In the genomic region with DNA sequence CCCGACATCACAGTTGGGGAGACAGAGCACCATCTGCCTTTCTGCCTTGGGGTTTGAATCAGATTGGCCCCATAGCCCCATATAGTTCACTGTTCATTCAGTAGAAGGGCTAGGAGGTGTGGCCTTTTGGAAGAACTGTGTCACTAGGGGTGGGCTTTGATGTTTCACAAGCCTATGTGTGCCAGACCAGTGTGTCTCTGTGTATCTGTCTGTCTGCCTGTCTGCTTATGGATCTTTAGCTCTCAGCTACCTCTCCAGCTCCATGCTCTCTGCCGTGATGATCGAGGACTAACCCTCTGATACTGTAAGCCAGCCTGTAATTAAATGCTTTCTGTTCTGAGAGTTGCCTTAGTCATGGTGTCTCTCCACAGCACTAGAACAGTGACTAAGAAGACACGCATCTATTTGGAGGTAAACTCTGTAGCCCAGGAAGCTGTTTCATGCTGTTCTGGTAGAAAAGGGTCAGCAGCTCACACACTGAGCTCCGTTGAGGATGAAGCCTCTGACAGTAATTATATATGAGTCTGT, we compare ENCODE assay signal across 29 mouse cellular contexts. TPM values are rescaled to one million over a fixed set of nuclear protein-coding genes. Genes with fewer than 3 reads are reported as not detected.
DNase-seq lines count a peak whose midpoint lies in the region; ATAC-seq lines count a peak whose summit lies in the region.
"Had no signal": no experiment of that assay in that cellular context is flagged by ENCODE, and none has a peak within 500 bp of the region (broad histone marks: within the 10 kb centered on the region; RNA-seq: fewer than 3 reads in every experiment).

No protein-coding gene starts in this region.

- 73% methylated on average over 5 of the region's 5 CpGs for WGBS in hindbrain, embryonic 15.5 days
- 84% methylated on average over 5 of the region's 5 CpGs for WGBS in hindbrain, embryonic 12.5 days

- H3K4me1 ChIP-seq in hindbrain, embryonic 15.5 days (replicated peaks), result 0 out of 2 replicates have a peak, but pooled peaks cover 3% of the 10 kb centered on the region
- H3K4me1 ChIP-seq in hindbrain, embryonic 12.5 days, result peaks cover 6% of the 10 kb centered on the region; the same call in 1 of the 2 replicates
- H3K4me1 ChIP-seq in megakaryocyte, embryonic 14.5 days, result peaks cover 73% of the 10 kb centered on the region
- H3K4me1 ChIP-seq: limb, embryonic 15.5 days had no signal

- no peaks in the 10 kb centered on the region for H3K36me3 ChIP-seq in hindbrain, embryonic 15.5 days
- peaks cover 10% of the 10 kb centered on the region; the same call in 1 of the 2 replicates for H3K36me3 ChIP-seq in hindbrain, embryonic 12.5 days
- peaks cover 80% of the 10 kb centered on the region for H3K36me3 ChIP-seq in megakaryocyte, embryonic 14.5 days (replicated peaks; ENCODE audit: low read length)
- H3K36me3 ChIP-seq: embryonic facial prominence, embryonic 13.5 days; intestine, embryonic 15.5 days; limb, embryonic 15.5 days had no signal

- DNase-seq in 3T3-L1 (ENCODE audit: low read depth, low spot score), result peak; percentile 6
- peak; percentile 69 for DNase-seq in brain, adult 2 months (ENCODE audit: low read depth, low spot score)
- DNase-seq in cerebellum, adult 9-10 months, result no peak
- no peak for DNase-seq in gastrocnemius, postnatal 14 days
- DNase-seq: adrenal gland, adult 2 months; cerebellum, adult 8-10 months; gastrocnemius, postnatal 25 days; heart, postnatal 14 days; kidney, adult 8-10 months; layer of hippocampus, postnatal 36 days; lung, postnatal 14 days; retina, postnatal 1 day; spleen, adult 18-20 months had no signal

- intact Hi-C loops in gastrocnemius, postnatal 14 days (cut with DNase I; ENCODE audit: low total_unique reads), result no loop called here

- H3K4me3 ChIP-seq in hindbrain, embryonic 15.5 days, result no peak overlapping the region
- no peak overlapping the region for H3K4me3 ChIP-seq in hindbrain, embryonic 12.5 days
- peak overlapping the region; percentile 62 for H3K4me3 ChIP-seq in megakaryocyte, embryonic 14.5 days (replicated peaks)
- H3K4me3 ChIP-seq: embryonic facial prominence, embryonic 13.5 days; forebrain, embryonic 10.5 days; intestine, embryonic 15.5 days; limb, embryonic 10.5 days; limb, embryonic 15.5 days; midbrain, embryonic 12.5 days had no signal

- no peak overlapping the region for H3K27ac ChIP-seq in hindbrain, embryonic 15.5 days (replicated peaks)
- no peak overlapping the region for H3K27ac ChIP-seq in hindbrain, embryonic 12.5 days
- H3K27ac ChIP-seq: embryonic facial prominence, embryonic 13.5 days; forebrain, embryonic 10.5 days; hindbrain, embryonic 14.5 days; intestine, embryonic 15.5 days; limb, embryonic 10.5 days; limb, embryonic 15.5 days; liver, embryonic 14.5 days; midbrain, embryonic 12.5 days had no signal

- no peaks in the 10 kb centered on the region for H3K9me3 ChIP-seq in hindbrain, embryonic 15.5 days
- H3K9me3 ChIP-seq in hindbrain, embryonic 12.5 days (replicated peaks), result no peaks in the 10 kb centered on the region
- H3K9me3 ChIP-seq in megakaryocyte, embryonic 14.5 days, result no peaks in the 10 kb centered on the region
- H3K9me3 ChIP-seq: embryonic facial prominence, embryonic 13.5 days; forebrain, embryonic 10.5 days; intestine, embryonic 15.5 days; limb, embryonic 10.5 days; limb, embryonic 15.5 days; midbrain, embryonic 12.5 days had no signal

- H3K27me3 ChIP-seq in hindbrain, embryonic 15.5 days, result no peaks in the 10 kb centered on the region
- H3K27me3 ChIP-seq in hindbrain, embryonic 12.5 days, result no peaks in the 10 kb centered on the region
- no peaks in the 10 kb centered on the region for H3K27me3 ChIP-seq in megakaryocyte, embryonic 14.5 days (replicated peaks)
- H3K27me3 ChIP-seq: CH12.LX; embryonic facial prominence, embryonic 13.5 days; intestine, embryonic 15.5 days; limb, embryonic 15.5 days; midbrain, embryonic 12.5 days had no signal

- no peak overlapping the region for H3K4me2 ChIP-seq in hindbrain, embryonic 15.5 days
- no peak overlapping the region for H3K4me2 ChIP-seq in hindbrain, embryonic 12.5 days (replicated peaks)
- H3K4me2 ChIP-seq: embryonic facial prominence, embryonic 13.5 days; hindbrain, embryonic 14.5 days; intestine, embryonic 15.5 days; limb, embryonic 15.5 days; lung, embryonic 14.5 days; midbrain, embryonic 12.5 days had no signal

- no peak overlapping the region for H3K9ac ChIP-seq in hindbrain, embryonic 15.5 days
- no peak overlapping the region for H3K9ac ChIP-seq in hindbrain, embryonic 12.5 days
- H3K9ac ChIP-seq: embryonic facial prominence, embryonic 13.5 days; hindbrain, embryonic 14.5 days; intestine, embryonic 15.5 days; limb, embryonic 15.5 days; liver, embryonic 14.5 days; lung, embryonic 14.5 days; midbrain, embryonic 12.5 days had no signal

- ATAC-seq in hindbrain, embryonic 15.5 days (ENCODE audit: low FRiP score, low read depth), result peak; percentile 39; the same call in 1 of the 2 replicates
- ATAC-seq in hindbrain, embryonic 12.5 days (ENCODE audit: low FRiP score), result no peak
- ATAC-seq in megakaryocyte, adult 5-6 weeks (ENCODE audit: poor library complexity, severe bottlenecking), result no peak
- ATAC-seq: activated CD4-positive, CD25-positive, alpha-beta regulatory T cell, adult 4 months; forebrain, embryonic 16.5 days; intestine, embryonic 15.5 days had no signal

RNA-seq across cellular contexts. Expression of a gene that starts 46.2 kb away (rescaled TPM):
- polyA plus RNA-seq in hindbrain, embryonic 15.5 days (2015; fragmentation: Nextera tagmentation; extraction: Ambion mirVana), result 29.7 and 35.6 TPM in 2 replicates
- 35.0 and 35.9 TPM in 2 replicates for polyA plus RNA-seq in hindbrain, embryonic 12.5 days (2016; fragmentation: Nextera tagmentation; extraction: Ambion mirVana)
- 13.5 and 27.0 TPM in 2 replicates for polyA plus RNA-seq in megakaryocyte, embryonic 14.5 days (2012; ENCODE audit: insufficient read depth, low replicate concordance)
- 79.7 and 88.1 TPM in 2 replicates for total RNA-seq in megakaryocyte, adult 5-6 weeks (2015)
- total RNA-seq in megakaryocyte, adult 5-6 weeks (2017), result 38.6 and 50.0 TPM in 2 replicates
- 1 to 10 TPM; 8.0 to 8.5 TPM for total RNA-seq in gastrocnemius, postnatal 14 days (2021)

Comparison
In these comparisons a context has a peak if more than half of its experiments do, and no peak if none do; other contexts are left out.
1. DNase-seq: peak in 3T3-L1 (single experiment) and brain, adult 2 months (single experiment); none in cerebellum, adult 9-10 months (single experiment) and gastrocnemius, postnatal 14 days (single experiment).